Mouse (Mus musculus) 3T3-L1 (cell line): ENCODE measurements around the gene Igfbp3.
"Not testable (repeated sequence)": the region's sequence is repeated elsewhere in the genome, so short reads cannot be mapped to it uniquely, and the experiment has no call there.

ENCODE experiments used
- DNase-seq: peaks from one replicate; pipeline ENCODE4 v3.0.0-alpha.2; 2015; ENCODE audit warnings: low read depth, low spot score

Igfbp3 gene

DNA sequence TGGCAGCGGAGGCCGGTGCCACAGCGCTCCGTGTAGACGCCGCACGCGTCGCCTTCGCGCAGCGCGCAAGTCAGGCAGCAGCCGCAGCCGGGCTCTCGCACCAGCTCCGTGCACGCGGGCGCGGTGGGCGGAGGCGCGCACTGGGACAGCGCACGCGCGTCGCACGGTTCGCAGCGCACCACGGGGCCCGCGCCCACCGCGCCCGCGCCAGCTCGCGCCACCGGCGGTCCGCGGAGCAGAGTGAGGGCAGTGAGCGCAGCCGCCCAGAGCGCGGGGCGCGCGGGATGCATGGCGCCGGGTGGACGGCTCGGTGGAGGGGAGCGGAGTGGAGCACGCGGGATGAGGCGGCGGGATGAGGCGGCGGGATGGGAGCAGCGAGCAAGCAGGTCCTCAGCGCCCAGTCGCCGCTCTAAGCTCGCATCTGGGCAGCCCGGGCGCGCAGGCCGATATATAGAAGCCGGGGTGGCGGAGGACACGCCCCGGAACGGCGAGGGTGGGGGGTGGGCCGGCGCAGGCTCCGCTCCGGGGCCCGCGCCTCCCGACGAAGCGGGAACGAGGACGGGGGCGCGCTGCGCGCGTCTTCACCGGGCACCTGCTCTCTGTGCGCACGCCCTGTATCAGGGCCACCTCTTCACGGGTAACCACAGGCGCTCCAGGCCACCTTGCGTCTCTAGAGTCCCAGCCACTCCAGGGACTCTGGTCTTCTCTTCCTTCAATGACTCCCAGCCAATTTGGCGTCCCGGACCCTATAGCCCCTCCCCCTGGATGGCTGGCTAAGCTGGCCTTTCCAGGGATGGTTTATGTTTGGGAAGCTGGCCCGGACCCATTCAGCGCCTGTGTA, at the start of gene Igfbp3:
Gene Igfbp3 (minus strand): TSS at position 423 of the 841 bp plus-strand sequence.
- no peak for DNase-seq

DNA sequence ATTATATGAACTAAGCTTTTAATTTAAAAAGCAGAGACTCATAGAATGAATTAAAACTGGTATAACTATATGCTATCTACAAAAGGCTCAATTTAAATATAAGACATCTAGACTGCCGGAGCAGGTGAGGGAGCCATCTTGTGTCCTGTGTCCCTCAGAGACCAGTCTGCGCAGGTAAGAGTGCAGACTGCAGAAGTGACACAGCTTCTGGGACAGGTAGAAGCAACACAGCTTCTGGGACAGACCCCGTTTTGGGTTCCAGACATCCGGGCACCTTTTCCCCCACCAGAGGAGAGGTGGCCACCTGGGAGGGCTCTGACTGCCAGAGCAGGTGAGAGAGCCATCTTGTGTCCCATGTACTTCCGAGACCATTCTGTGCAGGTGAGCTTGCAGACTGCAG, 37.1 kb upstream of the Igfbp3 start:
- no peak for DNase-seq

GRCm38 (mm10) chr11:7250415-7250814, 36.7 kb upstream of the Igfbp3 start:
- DNase-seq = no peak

DNA sequence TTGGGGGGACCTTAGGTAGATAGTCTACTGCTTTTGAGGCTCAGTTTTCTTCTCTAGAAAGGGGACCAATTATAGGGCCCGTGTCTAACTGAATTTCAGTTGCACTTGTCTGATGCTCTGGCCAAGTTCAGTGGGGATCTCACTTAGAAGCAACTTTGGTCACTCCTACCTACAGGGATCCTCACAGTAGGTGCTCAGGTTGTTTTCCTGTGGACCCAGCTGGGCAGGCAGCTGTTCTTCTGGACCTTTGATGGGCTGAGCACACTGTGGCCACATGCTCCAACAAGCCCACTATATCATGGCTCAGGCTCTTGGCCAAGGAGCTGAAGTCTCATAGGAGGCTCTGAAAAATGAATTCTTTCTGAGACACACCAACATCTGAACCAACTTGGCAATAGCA, 31.1 kb upstream of the Igfbp3 start:
- DNase-seq = no peak

GRCm38 (mm10) chr11:7239041-7239740, 25.5 kb upstream of the Igfbp3 start:
- DNase-seq = no peak

DNA sequence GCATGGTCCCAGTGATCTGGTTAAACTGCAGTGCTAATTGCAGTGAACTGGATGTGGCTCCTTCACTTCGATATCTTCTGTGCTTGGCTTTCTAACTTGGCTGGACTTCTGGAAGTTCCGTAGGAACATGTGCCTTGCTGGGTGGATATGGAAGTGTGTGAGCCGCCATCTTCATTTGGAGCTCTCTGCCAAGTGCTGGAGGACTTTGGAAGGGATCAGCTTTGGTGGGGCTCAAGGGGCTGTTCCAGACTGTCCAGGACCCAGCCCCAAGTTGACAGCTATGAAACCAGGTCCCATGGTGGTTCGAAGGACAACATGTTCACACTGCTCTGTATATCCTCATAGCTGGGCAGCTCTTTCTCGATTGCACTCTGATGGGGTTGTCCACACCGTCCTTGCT, 24.8 kb upstream of the Igfbp3 start:
- DNase-seq = no peak

DNA sequence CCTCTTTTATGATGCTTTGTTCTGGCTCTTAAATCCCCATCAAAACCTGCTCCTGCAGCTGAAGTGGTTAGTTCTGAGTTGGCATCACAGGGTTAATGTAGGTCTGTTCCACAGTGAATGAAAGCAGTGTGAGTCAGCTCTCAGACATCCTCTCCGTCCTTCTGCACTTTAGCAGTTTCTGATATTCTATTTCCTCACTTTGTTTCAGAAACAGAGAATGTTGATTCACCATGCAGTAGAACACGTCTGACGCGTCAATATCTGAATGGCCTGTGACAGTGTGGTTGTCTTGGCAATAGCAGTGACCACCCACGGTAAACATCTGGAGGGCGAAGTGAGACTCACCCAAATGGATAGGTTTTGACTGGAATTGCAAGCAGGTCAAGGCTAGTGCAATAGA, 24.0 kb upstream of the Igfbp3 start:
- DNase-seq = peak; percentile 95

DNA sequence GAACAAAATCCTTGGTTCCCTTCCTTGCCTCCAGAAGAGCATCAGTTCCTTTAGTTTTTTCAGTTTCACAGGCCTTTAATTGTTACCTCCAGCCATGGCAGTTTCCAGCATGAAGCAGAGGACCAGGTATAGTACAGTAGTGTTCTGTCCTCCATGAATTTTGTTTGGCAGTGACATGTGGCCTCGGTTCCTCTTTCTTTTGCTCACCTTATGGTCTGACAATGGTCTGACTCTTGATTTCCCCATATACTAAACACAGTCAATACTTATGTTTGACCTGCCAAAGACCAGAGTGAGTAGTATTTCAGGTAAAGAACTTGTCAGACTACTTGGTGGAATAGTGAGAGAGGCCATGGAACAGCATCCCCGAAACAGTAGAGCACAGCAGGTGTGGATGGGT, 23.0 kb upstream of the Igfbp3 start:
- no peak for DNase-seq

DNA sequence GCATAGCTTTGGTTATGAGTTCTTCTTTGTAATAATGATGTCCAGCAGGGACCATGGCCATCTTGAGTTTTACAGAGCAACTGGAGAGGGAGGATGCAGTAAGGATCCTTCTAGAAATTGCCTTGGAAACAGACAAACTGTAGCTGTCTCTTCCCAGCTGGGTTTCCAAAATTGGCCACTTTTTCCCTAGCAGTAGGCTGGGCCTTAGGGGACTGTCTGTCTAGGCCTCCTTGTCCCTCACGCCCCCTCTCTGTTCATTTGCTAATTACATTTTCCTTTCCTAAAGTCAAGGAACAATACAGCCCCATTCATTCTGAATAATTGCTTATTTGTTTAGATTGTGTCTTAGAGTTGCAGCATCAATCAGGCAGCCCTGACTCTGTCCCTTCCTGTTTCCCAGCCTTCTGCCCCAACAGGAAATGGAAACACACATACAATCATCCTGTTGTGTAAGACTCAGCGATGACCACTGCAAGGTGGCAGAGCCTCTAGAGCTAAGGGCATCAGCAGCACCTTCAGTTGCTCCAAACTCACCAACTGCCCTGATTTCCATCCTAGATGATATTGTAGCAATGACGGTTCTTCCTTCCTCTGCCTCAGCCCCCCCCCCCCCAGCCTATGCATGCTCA, 21.4 kb upstream of the Igfbp3 start:
- DNase-seq = peak; percentile 38

- peak; percentile 78 for DNase-seq
These were observed 20.7 kb upstream of the Igfbp3 start for GRCm38 (mm10) chr11:7234436-7234835.

DNA sequence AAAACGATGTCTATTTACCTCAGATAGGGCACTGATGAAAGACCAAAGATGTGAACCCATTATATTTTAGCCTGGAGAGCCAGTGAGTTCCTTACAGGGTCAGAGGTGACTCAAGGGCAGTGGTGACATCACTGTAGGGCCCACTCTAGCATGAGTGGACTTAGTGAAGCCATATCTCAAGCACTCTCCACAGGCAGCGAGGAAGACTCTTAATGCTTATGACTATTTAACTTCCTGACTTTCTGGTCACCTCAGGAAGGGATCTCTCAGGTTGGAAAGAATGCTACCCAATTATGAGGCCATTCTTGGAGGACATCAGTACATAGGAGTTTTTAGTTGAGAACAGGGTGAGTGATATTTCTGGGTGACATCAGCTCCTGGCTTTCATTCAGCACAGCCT, 19.6 kb upstream of the Igfbp3 start:
- DNase-seq = no peak

- no peak for DNase-seq
These were observed 18.2 kb upstream of the Igfbp3 start for GRCm38 (mm10) chr11:7231958-7232357.

GRCm38 (mm10) chr11:7230000-7230399, 16.3 kb upstream of the Igfbp3 start:
- no peak for DNase-seq

DNA sequence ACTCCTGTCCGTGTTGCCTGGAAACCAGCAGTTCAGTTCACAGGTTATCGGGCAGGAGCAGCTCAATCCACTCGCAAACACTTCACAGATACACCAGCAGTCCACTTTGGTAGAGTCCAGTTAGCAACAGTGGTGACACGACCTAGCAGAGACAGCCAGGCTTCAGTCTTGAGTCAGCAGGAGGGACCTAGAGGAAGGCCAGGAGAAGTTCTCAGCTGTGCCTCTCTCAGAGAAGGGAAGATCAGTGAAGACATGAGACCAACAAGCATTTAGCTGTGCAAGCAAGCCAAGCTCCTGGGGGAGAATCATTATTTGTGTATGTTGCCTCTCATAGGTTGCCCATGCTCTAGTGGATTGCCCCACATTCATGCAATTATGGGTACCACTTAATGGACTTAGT, 14.4 kb upstream of the Igfbp3 start:
- no peak for DNase-seq

GRCm38 (mm10) chr11:7226810-7227550, 13.3 kb upstream of the Igfbp3 start:
- DNase-seq = peak; percentile 51

GRCm38 (mm10) chr11:7226200-7226599, 12.5 kb upstream of the Igfbp3 start:
- DNase-seq = no peak

GRCm38 (mm10) chr11:7221826-7222225, 8.1 kb upstream of the Igfbp3 start:
- not testable (repeated sequence) for DNase-seq

- peak; percentile 83 for DNase-seq
These were observed 2.0 kb upstream of the Igfbp3 start for GRCm38 (mm10) chr11:7215703-7216102.

- DNase-seq = no peak
These were observed 1.0 kb upstream of the Igfbp3 start for GRCm38 (mm10) chr11:7214761-7215160.

- DNase-seq = no peak
These were observed 578 bp upstream of the Igfbp3 start for GRCm38 (mm10) chr11:7214342-7214660.

DNA sequence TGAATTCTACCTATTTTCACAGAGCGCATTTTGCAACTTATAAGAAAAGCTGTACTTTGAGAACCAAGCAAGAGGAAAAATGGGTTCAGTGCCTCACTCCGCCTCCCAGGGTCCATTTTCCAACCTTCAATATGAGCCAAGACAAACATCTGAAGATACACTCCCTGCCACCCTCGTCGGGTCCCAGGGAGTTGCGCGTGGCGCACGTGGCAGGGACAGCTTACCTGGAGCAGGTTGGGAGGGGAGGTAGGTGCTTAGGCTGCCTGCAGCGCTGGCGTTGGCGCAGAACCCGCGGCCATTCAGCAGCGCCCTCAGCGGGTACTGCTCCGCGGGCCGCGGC, 592 bp downstream of the Igfbp3 start:
- DNase-seq = no peak

- peak; percentile 49 for DNase-seq
These were observed 1.5 kb downstream of the Igfbp3 start for GRCm38 (mm10) chr11:7212126-7212798.
